Mouse (Mus musculus) myocyte (in vitro differentiated cells): ENCODE results near the gene Asap3.

Experiments
- POLR2A ChIP-seq: IDR thresholded peaks from one replicate; pipeline ENCODE4 v1.6.1; 2011; ENCODE audit warnings: low read depth, mild to moderate bottlenecking, control low read depth, moderate library complexity; ENCODE audit not compliant: insufficient read length
- USF1 ChIP-seq: IDR thresholded peaks from one replicate; pipeline ENCODE4 v1.6.1; 2011; ENCODE audit warnings: low read depth, mild to moderate bottlenecking, control low read depth, moderate library complexity

DNA sequence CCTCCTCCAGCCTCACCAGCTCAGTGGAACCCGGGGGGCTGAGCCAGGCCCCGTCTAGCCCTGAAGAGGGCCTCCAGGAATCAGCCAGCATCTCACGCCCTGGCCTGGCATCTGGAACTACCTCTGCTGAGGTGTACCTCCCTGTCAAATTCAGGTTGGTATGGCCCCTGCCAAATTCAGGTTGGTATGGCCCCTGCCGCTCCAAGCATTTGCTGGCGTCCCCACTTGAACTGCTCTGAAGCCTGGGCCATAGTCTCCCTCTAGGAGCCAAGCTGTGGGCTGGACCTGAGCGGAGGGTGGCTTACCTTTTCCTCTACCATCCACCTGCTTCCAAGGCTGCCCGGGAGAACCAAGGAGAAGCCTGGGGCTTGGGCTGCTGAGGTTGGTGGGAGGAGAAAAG, 36.6 kb downstream of the Asap3 start:
- TF ChIP-seq POLR2A (no peak), USF1 (no peak)
